Mouse (Mus musculus): ENCODE data around the gene Fsip1. TPM values are rescaled to one million over a fixed set of nuclear protein-coding genes. Genes with fewer than 3 reads are reported as not detected.

The Fsip1 gene
- polyA plus RNA-seq (2012; fragmentation: generic; extraction: Trizol) = under 1 TPM in 1 of 2 experiments, not detected in 1; 0.04 TPM

DNA sequence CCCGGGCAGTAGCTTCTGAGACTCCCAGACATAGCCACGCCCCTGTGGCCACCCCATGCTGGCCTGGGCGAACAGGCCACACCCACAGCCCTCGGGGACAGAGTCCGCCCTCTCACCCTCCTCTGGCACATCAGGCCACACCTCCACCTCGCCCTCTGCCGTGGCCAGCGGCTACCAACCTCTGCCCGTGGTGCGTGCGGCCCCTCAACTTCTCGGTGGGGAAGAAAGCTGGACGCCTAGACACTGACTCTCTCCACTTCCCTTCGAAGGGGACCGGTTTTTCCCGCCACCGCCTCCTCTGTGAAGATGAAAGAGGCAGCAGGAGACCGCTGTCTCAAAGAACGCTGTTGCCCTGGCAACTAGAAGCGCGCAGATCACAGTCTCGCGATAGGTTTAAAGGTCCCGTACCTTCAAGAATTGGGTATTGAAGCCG, at the start of gene Fsip1:
Gene Fsip1, minus strand, starts transcription at position 346 of the 433 bp plus-strand sequence.

GRCm38 (mm10) chr2:118111488-118112131, 145.2 kb downstream of the Fsip1 start, which contains the start of gene Thbs1:
Thbs1 (plus strand) TSS chr2:118111876.

Other genes starting within 250 kb of the Fsip1 start
- 10 to 100 TPM in 1 of 2 experiments, 1 to 10 TPM in 1; 1.2 to 20.7 TPM for gene Thbs1, start 145.1 kb downstream of the Fsip1 start, polyA plus RNA-seq (2012; fragmentation: generic; extraction: Trizol)
- under 1 TPM; 0.02 to 0.06 TPM for gene Gpr176, start 116.5 kb upstream of the Fsip1 start, polyA plus RNA-seq (2012; fragmentation: generic; extraction: Trizol)
- gene Eif2ak4, start 131.7 kb upstream of the Fsip1 start, polyA plus RNA-seq (2012; fragmentation: generic; extraction: Trizol) = 1 to 10 TPM in 1 of 2 experiments, under 1 TPM in 1; 0.70 to 6.5 TPM
- gene Srp14, start 222.7 kb upstream of the Fsip1 start, polyA plus RNA-seq (2012; fragmentation: generic; extraction: Trizol) = 100 to 1,000 TPM in 1 of 2 experiments, 10 to 100 TPM in 1; 76.6 to 215 TPM